Mouse (Mus musculus) neural tube, embryonic 12.5 days (tissue): Measurements from ENCODE around the gene Runx3. TPM values are rescaled to one million over a fixed set of nuclear protein-coding genes. Genes with fewer than 3 reads are reported as not detected.

Experiments used
- ATAC-seq: fragments of 200-750 bp; cut with Nextera tagmentation; 2 replicates; pipeline ENCODE4 v1.8.0; 2017; ENCODE audit warnings: low read depth, mild to moderate bottlenecking, moderate TSS enrichment, moderate library complexity; ENCODE audit not compliant: low FRiP score
- H3K27ac ChIP-seq: fragments of 300-500 bp; sonication (generic); 2 replicates; pipeline ENCODE4 v1.5.1; 2016
- H3K27me3 ChIP-seq: fragments of 300-500 bp; sonication (generic); replicated peaks from 2 replicates; pipeline ENCODE4 v1.6.1; 2016; ENCODE audit warnings: mild to moderate bottlenecking
- H3K36me3 ChIP-seq: fragments of 300-500 bp; sonication (generic); 2 replicates; pipeline ENCODE4 v1.6.1; 2016; ENCODE audit warnings: mild to moderate bottlenecking
- H3K4me1 ChIP-seq: fragments of 300-500 bp; sonication (generic); 2 replicates; pipeline ENCODE4 v1.6.1; 2016
- H3K4me2 ChIP-seq: fragments of 300-500 bp; sonication (generic); replicated peaks from 2 replicates; pipeline ENCODE4 v1.6.1; 2016; ENCODE audit warnings: mild to moderate bottlenecking
- H3K4me3 ChIP-seq: fragments of 300-500 bp; sonication (generic); 2 replicates; pipeline ENCODE4 v1.5.1; 2016
- H3K9ac ChIP-seq: fragments of 300-500 bp; sonication (generic); 2 replicates; pipeline ENCODE4 v1.6.1; 2016; ENCODE audit warnings: mild to moderate bottlenecking
- H3K9me3 ChIP-seq: fragments of 300-500 bp; sonication (generic); 2 replicates; pipeline ENCODE4 v1.6.1; 2016; ENCODE audit warnings: mild to moderate bottlenecking
- WGBS: fragments of 180-500 bp; shearing (Covaris S2); methylation state at CpG from one replicate; pipeline ENCODE4 v1.1.7; 2016; 5-methylcytosine and 5-hydroxymethylcytosine counted together
- polyA plus RNA-seq: library from polyadenylated mRNA; unstranded; fragments of >200 nt; fragmentation: Nextera tagmentation; extraction: Ambion mirVana; gene quantifications from 2 replicates; pipeline ENCODE4 v1.2.1, GENCODE M21; 2016

Runx3 gene
- polyA plus RNA-seq, 1 experiment from 2014 or later, result 2.1 TPM

- Histone ChIP-seq H3K4me3 (no peak overlapping the region), H3K27me3 (peaks cover 39% of the 10 kb centered on the region), H3K4me2 (no peak overlapping the region), H3K27ac (no peak overlapping the region), H3K36me3 (no peaks in the 10 kb centered on the region), H3K4me1 (peaks cover 19% of the 10 kb centered on the region), H3K9me3 (no peaks in the 10 kb centered on the region), H3K9ac (no peak overlapping the region)
- ATAC-seq, result no peak
- WGBS, result 62% methylated on average over 10 of the region's 10 CpGs
These were observed 16.2 kb downstream of the Runx3 start for GRCm38 (mm10) chr4:135136612-135137011.

GRCm38 (mm10) chr4:135140647-135141515, 20.4 kb downstream of the Runx3 start:
- WGBS, result 2% methylated on average over 25 of the region's 25 CpGs
- peaks cover 16% of the 10 kb centered on the region for H3K4me1 ChIP-seq
- H3K4me2 ChIP-seq, result peak overlapping the region; percentile 27
- ATAC-seq, result no peak
- H3K9ac ChIP-seq, result no peak overlapping the region
- H3K9me3 ChIP-seq, result no peaks in the 10 kb centered on the region
- H3K27ac ChIP-seq, result no peak overlapping the region
- H3K4me3 ChIP-seq, result no peak overlapping the region
- no peaks in the 10 kb centered on the region for H3K36me3 ChIP-seq
- H3K27me3 ChIP-seq, result peaks cover 79% of the 10 kb centered on the region

- no peaks in the 10 kb centered on the region for H3K36me3 ChIP-seq
- H3K4me3 ChIP-seq, result no peak overlapping the region
- H3K27me3 ChIP-seq, result peaks cover 87% of the 10 kb centered on the region
- H3K9me3 ChIP-seq, result no peaks in the 10 kb centered on the region
- no peak overlapping the region for H3K4me2 ChIP-seq
- 6% methylated on average over 13 of the region's 13 CpGs for WGBS
- no peak for ATAC-seq
- peaks cover 12% of the 10 kb centered on the region for H3K4me1 ChIP-seq
- no peak overlapping the region for H3K9ac ChIP-seq
- no peak overlapping the region for H3K27ac ChIP-seq
These were observed 21.3 kb downstream of the Runx3 start for GRCm38 (mm10) chr4:135141720-135142119.

GRCm38 (mm10) chr4:135146734-135147133, 26.3 kb downstream of the Runx3 start:
- Histone ChIP-seq H3K4me1 (peaks cover 7% of the 10 kb centered on the region; the same call in 1 of the 2 replicates), H3K27me3 (peaks cover 97% of the 10 kb centered on the region), H3K36me3 (no peaks in the 10 kb centered on the region), H3K27ac (no peak overlapping the region), H3K4me2 (no peak overlapping the region), H3K9ac (no peak overlapping the region), H3K9me3 (no peaks in the 10 kb centered on the region), H3K4me3 (no peak overlapping the region)
- WGBS, result 3% methylated on average over 15 of the region's 15 CpGs
- ATAC-seq, result no peak

- no peak for ATAC-seq
- Histone ChIP-seq H3K27me3 (peaks cover 98% of the 10 kb centered on the region), H3K27ac (no peak overlapping the region), H3K4me2 (no peak overlapping the region), H3K9ac (no peak overlapping the region), H3K4me3 (no peak overlapping the region), H3K36me3 (no peaks in the 10 kb centered on the region), H3K4me1 (peaks cover 15% of the 10 kb centered on the region), H3K9me3 (no peaks in the 10 kb centered on the region)
- WGBS, result 2% methylated on average over 7 of the region's 7 CpGs
These were observed 28.2 kb downstream of the Runx3 start for GRCm38 (mm10) chr4:135148660-135149059.

- WGBS, result 1% methylated on average over 32 of the region's 32 CpGs
- no peak overlapping the region for H3K9ac ChIP-seq
- peaks cover 18% of the 10 kb centered on the region for H3K4me1 ChIP-seq
- no peaks in the 10 kb centered on the region for H3K9me3 ChIP-seq
- H3K4me3 ChIP-seq, result no peak overlapping the region
- no peak overlapping the region for H3K27ac ChIP-seq
- peak overlapping the region; percentile 24; the same call in 1 of the 2 replicates for H3K4me2 ChIP-seq
- no peak; the same call in 1 of the 2 replicates for ATAC-seq
- peaks cover 100% of the 10 kb centered on the region for H3K27me3 ChIP-seq
- H3K36me3 ChIP-seq, result no peaks in the 10 kb centered on the region
These were observed 29.8 kb downstream of the Runx3 start for GRCm38 (mm10) chr4:135150031-135150801.

- H3K27ac ChIP-seq, result no peak overlapping the region
- no peaks in the 10 kb centered on the region for H3K9me3 ChIP-seq
- H3K27me3 ChIP-seq, result peaks cover 100% of the 10 kb centered on the region
- 3% methylated on average over 34 of the region's 34 CpGs for WGBS
- no peak overlapping the region for H3K9ac ChIP-seq
- no peaks in the 10 kb centered on the region for H3K36me3 ChIP-seq
- no peak for ATAC-seq
- no peak overlapping the region for H3K4me2 ChIP-seq
- H3K4me3 ChIP-seq, result no peak overlapping the region
- H3K4me1 ChIP-seq, result peaks cover 17% of the 10 kb centered on the region
These were observed 30.9 kb downstream of the Runx3 start for GRCm38 (mm10) chr4:135151111-135151987.

GRCm38 (mm10) chr4:135151988-135152594, 31.6 kb downstream of the Runx3 start:
- no peak for ATAC-seq
- peaks cover 11% of the 10 kb centered on the region; the same call in 1 of the 2 replicates for H3K4me1 ChIP-seq
- H3K36me3 ChIP-seq, result no peaks in the 10 kb centered on the region
- H3K27ac ChIP-seq, result no peak overlapping the region
- H3K4me2 ChIP-seq, result peak overlapping the region; percentile 58
- WGBS, result 1% methylated on average over 55 of the region's 63 CpGs
- H3K9ac ChIP-seq, result no peak overlapping the region
- H3K27me3 ChIP-seq, result peaks cover 100% of the 10 kb centered on the region
- peak overlapping the region; percentile 32 for H3K4me3 ChIP-seq
- no peaks in the 10 kb centered on the region for H3K9me3 ChIP-seq

GRCm38 (mm10) chr4:135152834-135153259, 32.4 kb downstream of the Runx3 start:
- Histone ChIP-seq H3K36me3 (no peaks in the 10 kb centered on the region), H3K9ac (no peak overlapping the region), H3K4me2 (peak overlapping the region; percentile 58), H3K27me3 (peaks cover 100% of the 10 kb centered on the region), H3K4me1 (peaks cover 14% of the 10 kb centered on the region; the same call in 1 of the 2 replicates), H3K4me3 (peak overlapping the region; percentile 32), H3K9me3 (no peaks in the 10 kb centered on the region), H3K27ac (no peak overlapping the region)
- ATAC-seq, result no peak
- WGBS, result 1% methylated on average over 45 of the region's 45 CpGs

GRCm38 (mm10) chr4:135153260-135154088, 33.0 kb downstream of the Runx3 start:
- ATAC-seq, result no peak
- Histone ChIP-seq H3K27ac (no peak overlapping the region), H3K9me3 (no peaks in the 10 kb centered on the region), H3K4me1 (peaks cover 17% of the 10 kb centered on the region; the same call in 1 of the 2 replicates), H3K9ac (no peak overlapping the region), H3K4me3 (peak overlapping the region; percentile 32), H3K4me2 (peak overlapping the region; percentile 58; the same call in 1 of the 2 replicates), H3K27me3 (peaks cover 100% of the 10 kb centered on the region), H3K36me3 (no peaks in the 10 kb centered on the region)
- WGBS, result under 1% methylated on average over 39 of the region's 39 CpGs
